Mouse (Mus musculus): ENCODE data around the gene Exoc3.

Exoc3 gene

DNA sequence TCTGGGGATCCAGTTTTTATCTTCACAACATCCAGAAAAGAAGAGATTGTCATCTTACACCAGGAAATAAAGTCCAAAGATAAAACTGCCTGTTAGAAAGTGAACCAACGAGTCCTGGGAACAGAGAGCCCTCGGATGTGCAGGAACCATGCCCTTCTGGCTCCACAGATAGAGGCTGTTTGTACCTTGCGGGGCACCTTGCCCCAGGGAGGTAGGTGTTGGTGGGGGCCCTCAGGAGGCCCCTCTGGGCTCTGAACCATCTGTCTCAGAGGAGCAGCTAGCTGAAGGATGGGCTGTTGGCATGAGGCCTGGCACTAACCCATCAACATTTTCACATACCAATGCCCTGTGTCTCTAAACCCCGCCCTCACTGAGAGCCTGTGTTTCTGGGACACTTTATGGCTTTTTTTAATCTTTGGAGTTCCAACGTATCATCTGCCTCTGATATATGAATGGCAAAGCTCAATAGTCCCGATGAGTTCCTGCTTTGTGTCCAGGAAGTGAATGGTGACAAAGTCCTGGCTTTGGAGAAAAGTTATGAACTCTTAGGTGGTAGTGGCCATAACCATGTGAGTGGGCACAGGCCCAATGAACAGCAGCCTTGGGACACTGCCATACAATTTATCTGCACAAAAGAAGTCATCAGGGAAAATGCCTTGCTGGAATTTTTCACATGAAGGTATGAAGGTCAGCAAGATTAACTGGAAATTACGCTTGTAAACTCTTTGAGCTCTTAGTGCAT, 69.5 kb downstream of the Exoc3 start:
- DNase-seq = no peak

DNA sequence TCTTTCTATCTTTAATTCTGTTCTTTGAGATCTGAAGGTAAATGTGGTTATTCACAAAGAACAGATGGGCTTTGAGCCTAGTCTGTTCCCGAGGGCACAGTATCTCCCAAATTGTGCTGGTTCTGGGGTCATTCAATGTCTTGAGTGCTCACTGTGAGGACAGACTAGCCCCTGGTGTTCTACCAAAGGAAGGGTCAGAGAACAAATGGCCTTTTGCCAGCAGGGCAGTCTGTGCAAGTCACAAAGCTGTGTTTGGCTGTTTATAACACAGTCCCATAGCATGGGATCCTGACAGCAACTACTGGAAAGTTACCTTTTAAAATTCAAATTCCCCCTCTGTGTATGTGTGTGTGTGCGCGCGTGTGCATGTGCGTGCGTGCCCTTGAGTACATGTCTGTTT, 78.6 kb downstream of the Exoc3 start:
- no peak for DNase-seq

DNA sequence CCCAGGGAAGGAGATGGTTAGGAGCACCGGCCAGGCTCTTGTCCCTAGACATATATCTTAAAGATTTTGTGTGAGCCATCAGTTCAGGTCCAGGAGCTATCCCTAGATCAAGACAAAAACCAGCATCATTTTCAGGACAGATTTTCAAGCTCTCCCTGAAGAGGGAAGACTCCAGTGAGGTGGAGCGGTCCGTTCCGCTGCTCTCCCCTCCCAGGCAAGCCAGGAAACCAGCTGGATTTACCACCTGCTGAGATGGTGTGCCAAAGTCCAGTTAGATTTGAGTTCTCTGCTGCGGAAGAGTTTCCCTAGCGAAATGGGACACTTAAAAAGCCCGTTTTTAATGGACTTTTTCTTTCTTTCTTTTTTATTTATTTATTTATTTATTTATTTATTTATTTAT, 81.0 kb downstream of the Exoc3 start:
- DNase-seq = no peak

DNA sequence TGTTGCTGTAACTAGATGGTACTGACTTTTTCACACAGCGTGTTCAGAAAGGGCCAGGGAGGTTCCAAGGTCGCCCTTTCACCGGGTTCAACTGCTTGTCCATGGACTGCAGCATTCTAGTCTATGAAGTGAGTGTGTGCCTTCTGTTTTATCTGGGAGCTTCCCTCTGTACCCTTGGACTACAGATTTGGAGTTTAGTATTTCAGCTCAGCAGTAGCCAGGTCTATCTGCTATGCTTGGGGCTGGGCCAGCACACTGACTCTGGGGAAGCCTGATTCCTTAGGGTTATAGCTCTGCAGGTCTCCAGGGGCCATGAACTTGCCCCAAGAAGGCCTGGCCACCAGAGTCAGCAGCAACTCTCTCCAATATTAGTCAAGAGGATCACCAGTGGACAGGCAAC, 85.9 kb downstream of the Exoc3 start:
- no peak for DNase-seq

DNA sequence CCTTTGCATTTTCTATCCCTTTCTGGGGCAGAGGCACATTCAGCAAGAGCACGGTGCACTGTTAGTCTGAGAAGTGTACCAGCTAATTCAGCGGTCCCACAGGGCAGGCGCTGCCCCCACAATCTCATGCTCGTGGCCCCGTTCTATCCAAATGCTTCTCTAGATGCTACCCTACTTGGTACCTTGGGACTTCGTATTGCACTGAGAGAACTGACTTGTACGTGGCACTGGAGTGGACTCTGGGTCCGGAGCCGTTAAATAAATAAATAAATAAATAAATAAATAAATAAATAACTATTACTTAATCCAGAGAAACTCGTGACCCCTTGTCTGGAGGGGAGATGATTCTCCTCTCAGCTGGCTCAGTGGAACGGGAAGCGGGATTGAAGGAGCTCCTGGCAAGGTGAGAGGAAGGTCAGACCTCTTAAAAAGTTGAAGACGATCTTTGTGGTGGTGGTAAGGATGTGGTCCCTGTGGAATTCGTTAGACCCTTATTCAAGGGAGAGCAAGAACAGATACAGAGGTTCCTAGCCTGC, 86.7 kb downstream of the Exoc3 start:
- DNase-seq = no peak

DNA sequence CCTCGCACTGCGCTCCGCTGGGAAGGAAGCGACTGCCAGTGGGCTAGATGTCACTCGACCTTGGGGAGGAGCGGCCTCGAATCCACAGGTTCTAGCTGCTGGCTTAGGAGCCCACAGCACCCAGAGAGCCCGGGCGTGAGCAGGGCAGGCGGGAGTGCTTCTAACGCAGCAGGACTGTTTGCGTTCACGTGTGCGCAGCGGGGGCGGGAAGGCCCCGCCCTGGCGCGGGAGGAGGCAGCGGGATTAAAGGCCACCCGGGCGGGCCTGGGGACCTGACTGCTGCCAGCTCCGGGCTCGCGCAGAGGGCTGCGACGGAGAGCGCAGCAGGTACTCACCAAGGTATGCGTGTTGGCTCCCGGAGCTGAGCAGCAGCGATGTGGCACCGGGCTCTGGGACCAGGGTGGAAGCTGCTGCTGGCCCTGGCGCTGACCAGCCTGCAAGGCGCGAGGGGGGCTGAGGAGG, 87.4 kb downstream of the Exoc3 start, which contains the start of gene Slc9a3:
Gene Slc9a3 (plus strand): TSS at position 317 of the 462 bp plus-strand sequence.
- no peak for DNase-seq
